Mouse (Mus musculus) left cerebral cortex, adult 9 months (tissue): Measurements from ENCODE around the gene Rorc.
A peak's percentile ranks its signal among the peaks of the same experiment; 100 is the strongest.

Experiments
- DNase-seq, 2 experiments: peaks; one replicate each; pipeline ENCODE4 v3.0.0; 2022; ENCODE audit warnings: low spot score in 2 of 2

Gene Rorc

DNA sequence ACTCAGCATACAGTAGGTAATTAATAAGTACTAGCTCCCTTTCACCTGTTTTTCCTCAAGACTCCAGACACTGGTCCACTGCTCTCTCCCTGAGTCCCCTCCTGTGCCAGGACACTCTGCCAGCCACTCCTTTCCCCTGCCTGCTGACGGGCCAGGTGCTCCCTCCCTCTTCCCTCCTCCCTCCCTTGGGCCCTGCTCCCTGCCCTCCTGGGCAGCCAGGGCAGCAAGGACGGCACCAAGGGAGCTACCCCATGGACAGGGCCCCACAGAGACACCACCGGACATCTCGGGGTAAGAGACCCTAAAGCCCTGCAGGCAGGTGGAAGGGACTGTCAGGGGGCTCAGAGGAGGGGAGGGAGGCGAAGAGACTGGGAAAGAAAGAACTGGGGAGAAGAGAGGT lies at the start of gene Rorc:
TSS of gene Rorc (plus strand) at position 154 of the 400 bp plus-strand sequence.
- DNase-seq: no peak

GRCm38 (mm10) chr3:94328681-94329080 lies 43.9 kb upstream of the Rorc start:
- no peak for DNase-seq

- DNase-seq: no peak
Measured at GRCm38 (mm10) chr3:94334442-94334841, 38.2 kb upstream of the Rorc start.

DNA sequence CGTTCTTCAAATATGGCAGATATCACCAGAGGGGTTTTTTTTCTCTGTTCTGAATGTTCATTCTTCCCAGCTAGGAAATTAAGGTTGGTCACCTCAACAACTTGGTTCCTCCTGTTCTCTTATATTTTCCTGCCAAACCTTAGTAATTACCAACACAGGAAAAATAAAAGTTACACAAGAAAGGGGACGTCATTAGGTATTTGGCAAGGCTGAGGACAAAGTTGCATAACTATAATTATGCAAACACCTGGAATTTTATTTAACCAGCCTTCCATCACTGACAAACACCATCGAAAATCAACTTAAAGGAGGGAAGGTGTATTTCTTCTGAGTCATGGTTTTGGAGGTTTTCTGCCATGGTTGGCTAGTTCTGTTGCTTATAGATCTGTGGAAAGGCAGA lies 34.1 kb upstream of the Rorc start:
- DNase-seq: no peak

- no peak for DNase-seq
Measured at GRCm38 (mm10) chr3:94341959-94342422, 30.6 kb upstream of the Rorc start, which contains the start of gene Them5. Gene Them5 (plus strand): TSS chr3:94342099.

DNA sequence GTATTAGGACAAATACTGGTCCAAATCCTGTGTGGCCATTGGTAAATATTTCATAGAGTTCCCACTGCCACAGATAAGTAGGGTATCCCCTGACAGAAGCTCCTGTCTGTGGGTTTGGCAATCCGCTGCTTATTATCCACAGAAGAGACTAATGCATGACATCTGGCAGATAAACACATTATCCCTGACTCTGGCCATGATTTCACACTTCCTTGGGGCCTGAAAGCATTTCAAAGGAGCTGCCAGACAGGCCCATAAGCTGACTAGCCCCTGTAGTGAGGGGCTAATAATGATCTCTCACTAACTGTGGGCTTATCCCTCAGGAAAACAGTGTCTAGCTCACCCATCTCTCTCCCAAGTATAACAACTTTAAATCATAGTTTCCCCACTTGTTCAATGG lies 30.0 kb upstream of the Rorc start:
- no peak for DNase-seq

DNA sequence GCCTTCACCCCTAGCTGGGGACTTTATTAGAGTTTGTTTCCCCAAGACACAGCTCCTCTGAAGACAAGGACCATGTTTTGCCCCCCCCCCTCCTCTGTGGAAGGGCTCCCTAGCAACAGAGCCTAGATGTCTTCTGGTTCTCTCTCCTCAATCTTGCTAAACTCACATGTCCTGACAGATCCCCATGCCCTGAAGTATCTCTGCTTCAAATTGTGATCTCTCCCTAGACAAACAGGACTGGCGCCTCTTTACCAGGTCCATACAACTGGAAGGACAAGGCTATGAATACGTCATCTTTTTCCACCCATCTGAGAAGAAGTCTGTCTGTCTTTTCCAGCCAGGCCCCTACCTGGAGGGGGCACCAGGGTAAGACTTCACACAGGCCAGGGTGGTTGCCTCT lies 28.4 kb upstream of the Rorc start:
- DNase-seq: no peak

GRCm38 (mm10) chr3:94344897-94345296 lies 27.7 kb upstream of the Rorc start:
- no peak for DNase-seq

GRCm38 (mm10) chr3:94348146-94348545 lies 24.4 kb upstream of the Rorc start:
- DNase-seq: no peak

DNA sequence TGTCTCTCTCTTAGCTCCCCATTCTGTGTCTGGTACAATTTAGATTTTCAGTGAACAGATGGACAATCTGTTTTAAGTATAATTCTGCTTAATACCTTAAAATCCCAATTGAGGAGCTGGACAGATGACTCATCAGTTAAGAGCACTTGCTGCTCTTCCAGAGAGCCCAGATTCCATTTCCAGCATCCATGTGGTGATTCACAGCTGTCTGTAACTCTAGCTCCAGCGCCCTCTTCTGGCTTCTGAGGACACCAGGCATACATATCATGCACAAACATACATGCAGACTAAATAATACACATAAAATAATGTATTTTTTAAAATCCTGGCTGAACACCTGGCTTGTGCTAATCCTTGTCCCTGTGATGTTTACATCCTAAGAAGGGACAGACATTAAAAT lies 11.8 kb upstream of the Rorc start:
- no peak for DNase-seq

DNA sequence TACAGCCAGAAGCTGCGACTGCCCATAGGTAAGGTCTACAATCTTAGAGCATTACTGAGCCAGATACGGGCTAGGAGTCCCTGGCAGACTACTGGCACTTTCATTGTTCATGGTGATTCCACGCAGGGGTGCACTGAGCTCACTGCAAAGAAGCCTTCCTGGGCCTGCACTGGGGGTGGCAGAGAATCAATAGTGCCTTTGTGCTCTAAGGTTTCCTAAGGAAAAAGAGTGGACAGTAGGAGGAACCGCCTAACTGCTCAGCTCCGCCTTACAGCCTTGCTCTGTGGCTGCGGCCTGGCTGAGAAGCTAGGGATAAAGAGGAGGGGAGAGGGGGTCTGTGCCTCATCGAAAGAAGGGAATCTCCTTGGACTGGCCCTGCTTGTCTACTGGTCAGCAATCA lies 10.5 kb upstream of the Rorc start, which contains the start of gene C2cd4d:
TSS of gene C2cd4d (plus strand) at position 301 of the 400 bp plus-strand sequence.
- no peak for DNase-seq

DNA sequence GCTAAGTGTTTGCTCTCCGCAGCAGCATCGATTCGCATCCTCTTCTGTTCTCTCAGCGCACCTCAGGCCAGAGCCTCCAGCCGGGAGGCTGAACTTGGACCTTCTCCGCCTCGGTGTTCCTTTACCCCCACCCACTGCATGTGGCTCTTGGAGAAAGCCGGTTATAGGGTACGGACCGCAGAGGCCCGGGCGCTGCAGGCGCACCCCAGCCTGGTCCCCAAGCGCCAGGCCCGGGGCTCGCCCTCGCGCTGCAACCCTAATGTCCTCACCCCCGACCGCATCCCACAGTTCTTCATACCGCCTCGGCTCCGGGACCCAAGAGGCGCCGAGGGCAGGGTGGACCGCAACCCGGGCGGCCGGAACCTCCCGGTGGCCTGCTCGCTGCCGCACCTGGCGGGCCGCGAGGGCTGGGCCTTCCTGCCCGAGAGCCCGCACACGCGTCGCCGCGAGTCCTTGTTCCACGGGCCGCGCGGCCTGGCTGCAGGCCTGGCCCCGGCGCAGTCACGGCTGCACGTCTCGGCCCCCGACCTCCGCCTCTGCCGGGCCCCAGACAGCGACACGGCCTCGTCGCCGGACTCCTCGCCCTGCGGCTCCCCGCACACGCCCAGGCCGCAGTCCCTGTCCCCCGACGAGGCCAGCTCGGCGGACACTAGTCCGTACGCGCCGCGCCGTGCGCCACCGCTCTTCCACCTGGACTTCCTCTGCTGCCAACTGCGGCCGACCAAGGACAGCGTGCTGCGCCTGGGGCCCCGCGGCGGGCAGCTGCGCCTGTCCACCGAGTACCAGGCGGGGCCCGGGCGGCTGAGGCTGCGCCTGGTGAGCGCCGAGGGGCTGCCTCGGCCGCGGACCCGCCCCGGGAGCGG lies 9.1 kb upstream of the Rorc start:
- no peak for DNase-seq

- DNase-seq: no peak
Measured at GRCm38 (mm10) chr3:94364154-94364526, 8.5 kb upstream of the Rorc start.

- DNase-seq: peak; percentile 33 to 90
Measured at GRCm38 (mm10) chr3:94366761-94367160, 5.8 kb upstream of the Rorc start.

DNA sequence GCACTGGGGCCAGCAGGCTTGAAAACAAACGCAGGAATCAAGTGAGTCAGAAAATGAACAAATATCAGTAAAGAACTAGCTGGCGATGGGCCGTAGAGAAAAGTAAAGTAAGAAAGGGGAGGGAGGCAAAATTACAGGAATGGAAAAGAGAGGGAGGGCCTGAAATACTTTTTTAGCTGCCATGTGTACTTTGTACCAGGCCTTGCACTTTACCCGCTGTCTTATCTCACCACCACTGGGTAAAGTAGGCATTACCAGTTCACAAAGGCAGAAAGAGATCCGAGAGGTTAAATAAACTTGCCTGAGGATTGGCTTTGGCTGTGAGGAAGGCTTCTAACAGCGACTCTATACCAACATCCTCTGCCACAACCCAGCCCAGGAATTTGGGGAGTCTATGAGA lies 5.1 kb upstream of the Rorc start:
- DNase-seq: no peak

DNA sequence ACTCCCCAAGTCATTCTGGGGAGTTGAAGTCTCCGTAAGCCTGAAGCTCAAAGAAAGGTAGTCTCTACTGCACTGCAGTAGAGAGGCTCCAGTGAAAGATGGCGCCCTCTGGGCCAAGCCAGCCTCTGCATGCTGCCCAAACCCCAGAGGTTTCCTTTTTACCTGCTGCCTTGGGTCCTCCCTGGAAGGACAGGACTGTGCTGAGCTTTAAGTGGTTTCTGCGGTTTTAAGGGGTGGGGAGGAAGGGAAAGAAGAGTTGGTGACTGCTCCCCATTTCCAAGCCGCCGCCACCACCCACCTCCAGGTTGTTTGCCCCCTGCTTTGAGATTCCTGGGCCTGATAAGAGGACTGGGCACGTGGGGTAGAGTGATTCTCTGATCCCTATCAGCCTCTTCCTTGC lies 4.0 kb upstream of the Rorc start:
- no peak for DNase-seq

DNA sequence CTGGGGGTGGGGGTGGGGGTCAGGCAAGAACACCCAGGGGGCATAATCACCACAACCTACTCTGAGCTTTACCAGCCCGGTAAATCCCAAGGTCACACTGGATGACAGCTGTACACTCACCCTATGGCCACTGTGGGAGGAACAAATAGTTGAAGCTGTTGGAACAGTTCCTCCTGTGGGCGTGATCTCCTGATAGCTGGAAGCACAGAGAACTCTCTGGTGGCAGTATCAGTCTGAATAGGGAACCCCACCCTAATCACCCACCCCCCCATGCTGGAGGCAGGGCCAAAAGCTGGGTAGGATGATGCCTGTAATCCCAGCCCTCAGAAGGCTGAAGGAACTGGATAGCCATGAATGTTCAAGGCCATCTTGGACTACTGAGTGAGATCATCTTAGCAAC lies 2.9 kb upstream of the Rorc start:
- no peak for DNase-seq

DNA sequence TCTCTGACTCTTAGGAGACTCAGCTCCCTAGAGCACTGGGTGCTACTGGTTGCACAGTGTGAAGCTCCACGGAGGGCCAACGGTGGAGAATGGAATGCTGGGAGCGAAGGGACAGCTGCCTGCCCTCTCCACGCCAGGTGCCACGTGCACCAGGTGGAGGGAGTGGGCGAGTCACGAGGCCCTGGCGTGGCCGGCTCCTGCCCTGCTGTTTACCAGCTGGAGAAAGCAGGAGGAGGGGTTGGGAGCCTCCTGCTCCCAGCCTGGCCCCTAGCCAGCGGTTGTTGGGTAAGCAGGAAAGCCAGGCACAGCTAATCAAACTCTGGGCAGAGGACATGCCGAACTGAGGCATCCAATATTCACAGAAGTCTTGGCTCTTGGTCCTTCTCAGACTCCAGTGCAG lies 957 bp upstream of the Rorc start:
- no peak for DNase-seq

DNA sequence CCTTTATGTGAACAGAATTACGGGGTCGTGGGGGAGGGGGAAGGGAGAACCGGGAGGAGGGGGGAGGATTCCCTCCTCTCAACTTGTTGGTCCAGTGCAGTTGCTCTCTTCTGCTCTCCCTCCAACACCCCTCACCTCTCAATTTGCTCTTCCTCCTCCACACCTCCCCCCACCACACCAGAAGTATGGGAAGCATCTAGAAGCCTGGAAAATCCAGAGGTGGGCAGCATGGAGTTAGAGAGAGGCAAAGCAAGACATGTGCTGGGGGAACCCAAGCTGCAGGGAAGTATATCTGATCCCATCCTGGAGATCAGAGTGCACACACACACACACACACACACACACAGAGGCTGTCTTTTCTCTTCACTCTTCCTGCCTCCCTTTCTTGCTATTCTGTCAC lies 556 bp upstream of the Rorc start:
- DNase-seq: no peak

GRCm38 (mm10) chr3:94373090-94373489 lies 496 bp downstream of the Rorc start:
- no peak for DNase-seq

- no peak for DNase-seq
Measured at GRCm38 (mm10) chr3:94373597-94374011, 1.0 kb downstream of the Rorc start.

DNA sequence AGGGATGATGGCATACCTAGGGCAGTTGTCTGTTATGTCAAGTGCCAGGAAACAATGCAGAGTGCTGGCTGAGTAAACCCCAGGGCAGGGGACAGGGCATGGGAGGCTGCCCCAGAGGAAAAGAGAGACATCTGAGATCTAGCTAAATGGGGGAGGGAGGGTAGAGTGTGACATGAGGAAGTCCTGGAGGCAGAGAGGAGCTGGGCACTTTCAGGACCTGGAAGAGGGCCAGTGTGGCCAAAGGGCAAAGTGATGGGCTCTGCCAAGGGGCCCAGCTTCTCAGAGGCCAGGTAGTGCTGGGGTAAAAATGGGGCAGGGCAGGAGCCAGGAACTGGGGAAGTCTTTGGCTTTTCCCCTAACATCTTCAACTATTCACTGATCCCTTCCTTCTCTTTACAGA lies 2.0 kb downstream of the Rorc start:
- no peak for DNase-seq

GRCm38 (mm10) chr3:94375146-94375545 lies 2.6 kb downstream of the Rorc start:
- no peak for DNase-seq

GRCm38 (mm10) chr3:94375861-94376260 lies 3.3 kb downstream of the Rorc start:
- no peak for DNase-seq
